Mouse (Mus musculus): Measurements from ENCODE around the gene Slc39a3.

DNA sequence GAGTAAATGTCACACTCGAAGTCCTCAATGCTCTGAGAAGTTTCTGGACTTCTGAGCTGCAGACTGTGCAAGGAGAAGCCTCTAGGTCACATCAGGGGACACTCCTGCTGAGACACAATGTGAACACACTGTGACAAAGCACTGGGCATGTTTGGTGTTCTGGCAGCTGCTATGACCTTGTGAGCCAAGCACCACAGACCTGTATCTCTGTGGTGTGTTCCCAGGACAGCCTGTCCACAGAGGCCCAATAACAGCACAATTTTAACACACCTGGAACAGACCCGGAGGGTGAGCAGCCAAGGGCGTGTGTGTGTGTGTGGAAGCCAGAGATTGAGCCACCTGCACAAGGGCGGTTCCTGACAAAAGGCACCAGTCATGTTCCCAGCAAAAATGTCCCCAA is 42.6 kb downstream of the Slc39a3 start:
- TF ChIP-seq CTCF (IDR thresholded peaks at IDR 0.05; ENCODE audit: borderline replicate concordance, insufficient read depth, low read length) (no peak), POLR2A (IDR thresholded peaks at IDR 0.05; ENCODE audit: low read depth, low read length) (no peak)
